Mouse (Mus musculus): Measurements from ENCODE around the gene Macf1. TPM values are rescaled to one million over a fixed set of nuclear protein-coding genes. Genes with fewer than 3 reads are reported as not detected.
"Not testable (repeated sequence)": the region's sequence is repeated elsewhere in the genome, so short reads cannot be mapped to it uniquely, and the experiment has no call there.

Macf1 gene
- total RNA-seq, 2 experiments from 2014 or later = 194 to 241 TPM

- no peak for DNase-seq (ENCODE audit: extremely low spot score in 1 of 2, low spot score in 1 of 2)
Measured at GRCm38 (mm10) chr4:123465799-123466198, 218.4 kb downstream of the Macf1 start.

- no peak for DNase-seq (ENCODE audit: extremely low spot score in 1 of 2, low spot score in 1 of 2)
Measured at GRCm38 (mm10) chr4:123460595-123461272, 223.4 kb downstream of the Macf1 start.

GRCm38 (mm10) chr4:123454871-123455640 is 229.1 kb downstream of the Macf1 start:
- no peak for DNase-seq (ENCODE audit: extremely low spot score in 1 of 2, low spot score in 1 of 2)

GRCm38 (mm10) chr4:123453729-123454128 is 230.4 kb downstream of the Macf1 start:
- DNase-seq (ENCODE audit: extremely low spot score in 1 of 2, low spot score in 1 of 2) = no peak

- DNase-seq (ENCODE audit: extremely low spot score in 1 of 2, low spot score in 1 of 2) = no peak
Measured at GRCm38 (mm10) chr4:123451991-123452390, 232.2 kb downstream of the Macf1 start.

GRCm38 (mm10) chr4:123449304-123449703 is 234.9 kb downstream of the Macf1 start:
- DNase-seq (ENCODE audit: extremely low spot score in 1 of 2, low spot score in 1 of 2) = no peak

- no peak for DNase-seq (ENCODE audit: extremely low spot score in 1 of 2, low spot score in 1 of 2)
Measured at GRCm38 (mm10) chr4:123448015-123448414, 236.1 kb downstream of the Macf1 start.

- no peak for DNase-seq (ENCODE audit: extremely low spot score in 1 of 2, low spot score in 1 of 2)
Measured at GRCm38 (mm10) chr4:123447251-123447650, 236.9 kb downstream of the Macf1 start.

- no peak for DNase-seq (ENCODE audit: extremely low spot score in 1 of 2, low spot score in 1 of 2)
Measured at GRCm38 (mm10) chr4:123446754-123447153, 237.4 kb downstream of the Macf1 start.

GRCm38 (mm10) chr4:123446221-123446620 is 237.9 kb downstream of the Macf1 start:
- DNase-seq (ENCODE audit: extremely low spot score in 1 of 2, low spot score in 1 of 2) = not testable (repeated sequence)

GRCm38 (mm10) chr4:123438414-123438813 is 245.7 kb downstream of the Macf1 start:
- no peak for DNase-seq (ENCODE audit: extremely low spot score in 1 of 2, low spot score in 1 of 2)

GRCm38 (mm10) chr4:123433171-123433570 is 251.0 kb downstream of the Macf1 start:
- DNase-seq (ENCODE audit: extremely low spot score in 1 of 2, low spot score in 1 of 2) = no peak

GRCm38 (mm10) chr4:123431936-123432335 is 252.2 kb downstream of the Macf1 start:
- no peak for DNase-seq (ENCODE audit: extremely low spot score in 1 of 2, low spot score in 1 of 2)

GRCm38 (mm10) chr4:123427900-123428684 is 256.1 kb downstream of the Macf1 start:
- no peak for DNase-seq (ENCODE audit: extremely low spot score in 1 of 2, low spot score in 1 of 2)

- DNase-seq (ENCODE audit: extremely low spot score in 1 of 2, low spot score in 1 of 2) = no peak
Measured at GRCm38 (mm10) chr4:123427271-123427899, 256.8 kb downstream of the Macf1 start.

GRCm38 (mm10) chr4:123426429-123427080 is 257.6 kb downstream of the Macf1 start:
- no peak for DNase-seq (ENCODE audit: extremely low spot score in 1 of 2, low spot score in 1 of 2)

- DNase-seq (ENCODE audit: extremely low spot score in 1 of 2, low spot score in 1 of 2) = no peak
Measured at GRCm38 (mm10) chr4:123425672-123426272, 258.4 kb downstream of the Macf1 start.

GRCm38 (mm10) chr4:123424050-123424449 is 260.1 kb downstream of the Macf1 start:
- no peak for DNase-seq (ENCODE audit: extremely low spot score in 1 of 2, low spot score in 1 of 2)

GRCm38 (mm10) chr4:123422828-123423227 is 261.3 kb downstream of the Macf1 start:
- no peak for DNase-seq (ENCODE audit: extremely low spot score in 1 of 2, low spot score in 1 of 2)

GRCm38 (mm10) chr4:123418032-123418431 is 266.1 kb downstream of the Macf1 start:
- DNase-seq (ENCODE audit: extremely low spot score in 1 of 2, low spot score in 1 of 2) = no peak

All from layer of hippocampus, postnatal 25 days (tissue).